Mouse (Mus musculus) thymus, postnatal 4 days (tissue): ENCODE measurements at regions not wholly inside any gene's neighbourhood (a gene's known extent, or its start where the extent isn't known, plus 50 kb on each side); places are given as distances from the start of the nearest gene placed in this dataset.

Experiments used
- DNase-seq: peaks from one replicate; pipeline ENCODE4 v3.0.0; 2021

- DNase-seq: no peak
Observed at GRCm38 (mm10) chr7:94798101-94798500, 1372.9 kb upstream of the Tenm4 start.

GRCm38 (mm10) chr7:94841197-94841596, 1329.8 kb upstream of the Tenm4 start:
- no peak for DNase-seq

- DNase-seq: no peak
Observed at GRCm38 (mm10) chr7:94851360-94851759, 1319.7 kb upstream of the Tenm4 start.

GRCm38 (mm10) chr7:94856636-94857035, 1314.4 kb upstream of the Tenm4 start:
- DNase-seq: no peak

GRCm38 (mm10) chr7:94890711-94891430, 1280.2 kb upstream of the Tenm4 start:
- DNase-seq: no peak

GRCm38 (mm10) chr7:94898088-94898487, 1273.0 kb upstream of the Tenm4 start:
- no peak for DNase-seq

- no peak for DNase-seq
Observed at GRCm38 (mm10) chr7:94926547-94927123, 1244.4 kb upstream of the Tenm4 start.

GRCm38 (mm10) chr7:94963758-94964299, 1207.2 kb upstream of the Tenm4 start:
- no peak for DNase-seq

GRCm38 (mm10) chr7:94967601-94968000, 1203.4 kb upstream of the Tenm4 start:
- no peak for DNase-seq

- no peak for DNase-seq
Observed at GRCm38 (mm10) chr7:94975037-94975775, 1195.8 kb upstream of the Tenm4 start.

GRCm38 (mm10) chr7:94996258-94996657, 1174.8 kb upstream of the Tenm4 start:
- peak; percentile 3 for DNase-seq

- DNase-seq: no peak
Observed at GRCm38 (mm10) chr7:95004161-95004560, 1166.9 kb upstream of the Tenm4 start.

- DNase-seq: no peak
Observed at GRCm38 (mm10) chr7:95005403-95005802, 1165.6 kb upstream of the Tenm4 start.

- DNase-seq: no peak
Observed at GRCm38 (mm10) chr7:95008896-95009430, 1162.1 kb upstream of the Tenm4 start.

- DNase-seq: no peak
Observed at GRCm38 (mm10) chr7:95020285-95020684, 1150.8 kb upstream of the Tenm4 start.

GRCm38 (mm10) chr7:95027915-95028810, 1142.9 kb upstream of the Tenm4 start:
- DNase-seq: no peak
